Mouse (Mus musculus) thymus, postnatal 10 days (tissue): ENCODE data around the gene Btbd2.

Experiments used
- DNase-seq, 2 experiments: peaks; one replicate each; pipeline ENCODE4 v3.0.0; 2021; ENCODE audit warnings: low spot score in 2 of 2

Btbd2 gene

GRCm38 (mm10) chr10:80656863-80657623, at the start of gene Btbd2:
Gene Btbd2 (minus strand): TSS chr10:80657071.
- no peak for DNase-seq

- no peak for DNase-seq
Observed at GRCm38 (mm10) chr10:80705479-80705878, 48.6 kb upstream of the Btbd2 start.

GRCm38 (mm10) chr10:80705033-80705432, 48.2 kb upstream of the Btbd2 start:
- DNase-seq: no peak

GRCm38 (mm10) chr10:80704418-80704817, 47.5 kb upstream of the Btbd2 start:
- no peak for DNase-seq

GRCm38 (mm10) chr10:80703643-80704042, 46.8 kb upstream of the Btbd2 start:
- DNase-seq: no peak

GRCm38 (mm10) chr10:80702536-80703390, 45.9 kb upstream of the Btbd2 start:
- peak; percentile 82 to 88 for DNase-seq

GRCm38 (mm10) chr10:80701721-80702535, 45.1 kb upstream of the Btbd2 start, which contains the start of the genes Mob3a and Izumo4:
Gene Mob3a (minus strand): TSS chr10:80701977.
Gene Izumo4 (plus strand): TSS chr10:80702184.
- DNase-seq: peak; percentile 97 to 99

GRCm38 (mm10) chr10:80700732-80701131, 43.9 kb upstream of the Btbd2 start:
- peak; percentile 53 to 59 for DNase-seq

GRCm38 (mm10) chr10:80700038-80700504, 43.2 kb upstream of the Btbd2 start:
- no peak for DNase-seq

- no peak for DNase-seq
Observed at GRCm38 (mm10) chr10:80698605-80699004, 41.7 kb upstream of the Btbd2 start.

GRCm38 (mm10) chr10:80697812-80698211, 40.9 kb upstream of the Btbd2 start:
- DNase-seq: no peak

GRCm38 (mm10) chr10:80697393-80697787, 40.5 kb upstream of the Btbd2 start:
- DNase-seq: no peak

- DNase-seq: no peak
Observed at GRCm38 (mm10) chr10:80696502-80697392, 39.9 kb upstream of the Btbd2 start.

- peak; percentile 39 to 48 for DNase-seq
Observed at GRCm38 (mm10) chr10:80695801-80696501, 39.1 kb upstream of the Btbd2 start.

GRCm38 (mm10) chr10:80695186-80695585, 38.3 kb upstream of the Btbd2 start:
- peak; percentile 78 to 82 for DNase-seq

- no peak for DNase-seq
Observed at GRCm38 (mm10) chr10:80694159-80694938, 37.5 kb upstream of the Btbd2 start.

- DNase-seq: no peak
Observed at GRCm38 (mm10) chr10:80693401-80694045, 36.7 kb upstream of the Btbd2 start.
